Mouse (Mus musculus): Measurements from ENCODE around the gene Sh3gl1. TPM values are rescaled to one million over a fixed set of nuclear protein-coding genes. Genes with fewer than 3 reads are reported as not detected.
"Not testable (repeated sequence)": the region's sequence is repeated elsewhere in the genome, so short reads cannot be mapped to it uniquely, and the experiment has no call there.

The Sh3gl1 gene
- 216 and 248 TPM in 2 replicates for polyA plus RNA-seq (2012; rRNA removed)

GRCm38 (mm10) chr17:56036176-56036900 is at the start of gene Sh3gl1:
Gene Sh3gl1 (minus strand): TSS chr17:56036635.
- Histone ChIP-seq H3K4me1 (replicated peaks; ENCODE audit: control insufficient read depth, insufficient read depth, low read length) (peaks cover 42% of the 10 kb centered on the region), H3K27ac (ENCODE audit: control insufficient read depth, insufficient read depth, low read length) (peak within 1 kb of the TSS; percentile 77), H3K36me3 (ENCODE audit: control insufficient read depth, insufficient read depth, low read length) (no peaks in the 10 kb centered on the region), H3K4me3 (ENCODE audit: control insufficient read depth, insufficient read depth, low read length) (peak within 1 kb of the TSS; percentile 84), H3K27me3 (ENCODE audit: control insufficient read depth, insufficient read depth, low read length) (no peaks in the 10 kb centered on the region)
- WGBS = under 1% methylated on average over 74 of the region's 74 CpGs
- DNase-seq = peak; percentile 100
- TF ChIP-seq CTCF (IDR thresholded peaks at IDR 0.05; ENCODE audit: borderline replicate concordance, control insufficient read depth, extremely low read depth, insufficient read depth, low read length, poor library complexity) = peak; percentile 100
- TF ChIP-seq POLR2A (IDR thresholded peaks at IDR 0.05; ENCODE audit: control insufficient read depth, extremely low read depth, insufficient read depth, low read length, poor library complexity) = peak; percentile 98

- H3K4me3 ChIP-seq (ENCODE audit: control insufficient read depth, insufficient read depth, low read length) = no peak overlapping the region
- WGBS = 51% methylated on average over 8 of the region's 8 CpGs
Measured at GRCm38 (mm10) chr17:56080781-56081585, 44.5 kb upstream of the Sh3gl1 start.

DNA sequence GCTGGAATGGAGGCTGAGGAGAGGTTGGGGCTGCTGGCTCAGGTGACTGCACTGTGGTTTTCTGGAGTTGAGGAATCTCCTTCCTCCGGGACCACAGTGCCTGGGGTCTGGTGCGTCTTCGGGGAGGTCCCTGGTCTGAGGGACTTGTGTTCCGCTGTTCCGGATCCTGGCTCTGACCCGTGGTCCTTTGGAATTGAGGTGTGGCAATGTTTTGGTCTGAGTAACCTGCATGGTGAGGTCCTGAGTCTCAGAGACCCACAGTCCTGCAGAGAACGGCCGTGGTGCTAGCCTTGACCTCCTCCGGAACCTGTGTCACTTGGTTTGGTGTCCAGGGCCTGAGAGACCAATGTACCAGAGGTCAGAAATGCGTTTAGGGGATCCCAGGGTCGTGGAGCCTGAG is 43.5 kb upstream of the Sh3gl1 start:
- DNase-seq = peak; percentile 13
- H3K27ac ChIP-seq (ENCODE audit: control insufficient read depth, insufficient read depth, low read length) = no peak overlapping the region
- H3K4me1 ChIP-seq (replicated peaks; ENCODE audit: control insufficient read depth, insufficient read depth, low read length) = peaks cover 23% of the 10 kb centered on the region
- H3K27me3 ChIP-seq (ENCODE audit: control insufficient read depth, insufficient read depth, low read length) = no peaks in the 10 kb centered on the region
- 1% methylated on average over 11 of the region's 11 CpGs for WGBS
- H3K36me3 ChIP-seq (ENCODE audit: control insufficient read depth, insufficient read depth, low read length) = no peaks in the 10 kb centered on the region
- TF ChIP-seq POLR2A (IDR thresholded peaks at IDR 0.05; ENCODE audit: control insufficient read depth, extremely low read depth, insufficient read depth, low read length, poor library complexity) (no peak), CTCF (IDR thresholded peaks at IDR 0.05; ENCODE audit: borderline replicate concordance, control insufficient read depth, extremely low read depth, insufficient read depth, low read length, poor library complexity) (no peak)
- peak overlapping the region; percentile 88 for H3K4me3 ChIP-seq (ENCODE audit: control insufficient read depth, insufficient read depth, low read length)

More at GRCm38 (mm10) chr17:56080781-56081585, 44.5 kb upstream of the Sh3gl1 start:
- DNase-seq = peak; percentile 18
- Histone ChIP-seq H3K36me3 (ENCODE audit: control insufficient read depth, insufficient read depth, low read length) (no peaks in the 10 kb centered on the region), H3K4me1 (replicated peaks; ENCODE audit: control insufficient read depth, insufficient read depth, low read length) (peaks cover 20% of the 10 kb centered on the region), H3K27me3 (ENCODE audit: control insufficient read depth, insufficient read depth, low read length) (no peaks in the 10 kb centered on the region), H3K27ac (ENCODE audit: control insufficient read depth, insufficient read depth, low read length) (no peak overlapping the region)
- TF ChIP-seq POLR2A (IDR thresholded peaks at IDR 0.05; ENCODE audit: control insufficient read depth, extremely low read depth, insufficient read depth, low read length, poor library complexity) (no peak), CTCF (IDR thresholded peaks at IDR 0.05; ENCODE audit: borderline replicate concordance, control insufficient read depth, extremely low read depth, insufficient read depth, low read length, poor library complexity) (no peak)

DNA sequence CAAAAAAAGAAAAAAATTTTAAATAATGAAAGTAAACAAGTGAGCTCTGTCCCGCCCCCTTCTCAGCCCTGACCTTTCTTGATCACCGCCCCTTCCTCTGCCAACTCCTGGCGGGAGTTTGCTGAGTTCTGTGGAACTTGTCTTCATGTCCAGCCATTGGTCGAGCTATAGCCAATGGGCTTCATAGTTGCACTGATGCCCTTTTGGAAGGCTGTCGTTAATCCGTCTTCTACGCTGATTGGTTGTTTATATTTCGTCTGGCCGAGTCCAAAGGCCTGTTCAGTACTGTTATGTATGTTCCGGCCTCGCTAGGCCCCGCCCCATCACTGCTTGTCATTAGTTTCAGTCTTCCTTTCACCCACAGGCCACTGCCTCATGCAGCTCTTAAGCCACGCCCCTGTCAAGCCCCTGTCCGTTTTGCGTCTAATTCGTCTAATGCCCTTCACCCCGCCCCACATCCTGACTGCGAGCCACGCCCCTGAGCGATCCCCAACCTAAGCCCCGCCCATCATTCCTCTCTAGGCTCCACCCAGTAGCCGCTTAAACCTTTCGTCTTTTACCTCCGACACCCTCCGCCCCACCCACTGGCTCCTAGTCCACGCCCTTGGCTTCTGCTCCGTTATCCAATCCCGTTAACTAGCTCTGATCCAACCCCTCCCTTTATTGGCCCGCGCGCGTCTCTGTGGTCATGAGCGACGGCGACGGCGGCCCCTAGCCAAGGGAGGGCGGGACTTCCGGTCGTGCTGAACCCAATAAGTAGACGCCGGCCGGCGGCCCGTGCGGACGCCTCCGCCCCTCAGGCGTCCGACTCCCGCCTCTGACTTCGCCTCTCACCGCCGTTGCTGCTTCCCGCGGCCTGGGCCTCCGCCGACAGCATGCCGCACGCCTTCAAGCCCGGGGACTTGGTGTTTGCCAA is 42.7 kb upstream of the Sh3gl1 start, which contains the start of gene Hdgfl2:
Gene Hdgfl2, plus strand, starts transcription at position 755 of the 916 bp plus-strand sequence.
- Histone ChIP-seq H3K4me3 (ENCODE audit: control insufficient read depth, insufficient read depth, low read length) (peak within 1 kb of the TSS; percentile 88), H3K27me3 (ENCODE audit: control insufficient read depth, insufficient read depth, low read length) (no peaks in the 10 kb centered on the region), H3K36me3 (ENCODE audit: control insufficient read depth, insufficient read depth, low read length) (no peaks in the 10 kb centered on the region), H3K4me1 (replicated peaks; ENCODE audit: control insufficient read depth, insufficient read depth, low read length) (peaks cover 26% of the 10 kb centered on the region), H3K27ac (ENCODE audit: control insufficient read depth, insufficient read depth, low read length) (peak within 1 kb of the TSS; percentile 25; the same call in 1 of the 2 replicates)
- no peak for TF ChIP-seq CTCF (IDR thresholded peaks at IDR 0.05; ENCODE audit: borderline replicate concordance, control insufficient read depth, extremely low read depth, insufficient read depth, low read length, poor library complexity)
- peak; percentile 80; the same call in 1 of the 2 replicates for TF ChIP-seq POLR2A (IDR thresholded peaks at IDR 0.05; ENCODE audit: control insufficient read depth, extremely low read depth, insufficient read depth, low read length, poor library complexity)
- DNase-seq = peak; percentile 99
- under 1% methylated on average over 61 of the region's 61 CpGs for WGBS

DNA sequence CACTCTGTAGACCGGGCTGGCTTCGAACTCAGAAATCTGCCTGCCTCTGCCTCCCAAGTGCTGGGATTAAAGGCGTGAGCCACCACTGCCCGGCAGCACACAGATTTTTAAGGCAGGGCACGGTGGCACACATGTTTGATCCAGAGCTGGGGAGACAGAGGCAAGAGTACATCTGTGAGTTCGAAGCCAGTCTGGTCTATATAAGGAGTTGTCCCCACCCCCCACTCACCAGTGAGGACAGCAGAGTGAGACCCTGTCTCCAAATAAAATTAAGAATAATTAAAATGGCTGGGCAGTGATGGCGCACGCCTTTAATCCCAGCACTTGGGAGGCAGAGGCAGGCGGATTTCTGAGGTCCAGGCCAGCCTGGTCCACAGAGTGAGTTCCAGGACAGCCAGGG is 41.9 kb upstream of the Sh3gl1 start:
- WGBS = 65% methylated on average over 9 of the region's 9 CpGs
- Histone ChIP-seq H3K4me1 (replicated peaks; ENCODE audit: control insufficient read depth, insufficient read depth, low read length) (peaks cover 31% of the 10 kb centered on the region), H3K27ac (ENCODE audit: control insufficient read depth, insufficient read depth, low read length) (peak overlapping the region; percentile 23; the same call in 1 of the 2 replicates), H3K4me3 (ENCODE audit: control insufficient read depth, insufficient read depth, low read length) (0 out of 2 replicates have a peak overlapping the region, but pooled peaks have one; percentile 3)
- not testable (repeated sequence) for H3K36me3 ChIP-seq (ENCODE audit: control insufficient read depth, insufficient read depth, low read length); H3K27me3 ChIP-seq (ENCODE audit: control insufficient read depth, insufficient read depth, low read length)
- peak; percentile 20 for DNase-seq

GRCm38 (mm10) chr17:56077523-56077922 is 41.1 kb upstream of the Sh3gl1 start:
- TF ChIP-seq CTCF (IDR thresholded peaks at IDR 0.05; ENCODE audit: borderline replicate concordance, control insufficient read depth, extremely low read depth, insufficient read depth, low read length, poor library complexity) (no peak), POLR2A (IDR thresholded peaks at IDR 0.05; ENCODE audit: control insufficient read depth, extremely low read depth, insufficient read depth, low read length, poor library complexity) (no peak)
- WGBS = 91% methylated on average over 5 of the region's 5 CpGs
- no peak overlapping the region for H3K27ac ChIP-seq (ENCODE audit: control insufficient read depth, insufficient read depth, low read length)

More at GRCm38 (mm10) chr17:56077523-56077922, 41.1 kb upstream of the Sh3gl1 start:
- H3K36me3 ChIP-seq (ENCODE audit: control insufficient read depth, insufficient read depth, low read length) = no peaks in the 10 kb centered on the region
- H3K4me1 ChIP-seq (replicated peaks; ENCODE audit: control insufficient read depth, insufficient read depth, low read length) = peaks cover 31% of the 10 kb centered on the region
- H3K4me3 ChIP-seq (ENCODE audit: control insufficient read depth, insufficient read depth, low read length) = no peak overlapping the region
- no peaks in the 10 kb centered on the region for H3K27me3 ChIP-seq (ENCODE audit: control insufficient read depth, insufficient read depth, low read length)
- DNase-seq = no peak

Data from thymus, adult 2 months (tissue).